ENCODE assay signal across 10 mouse cellular contexts in the genomic region with DNA sequence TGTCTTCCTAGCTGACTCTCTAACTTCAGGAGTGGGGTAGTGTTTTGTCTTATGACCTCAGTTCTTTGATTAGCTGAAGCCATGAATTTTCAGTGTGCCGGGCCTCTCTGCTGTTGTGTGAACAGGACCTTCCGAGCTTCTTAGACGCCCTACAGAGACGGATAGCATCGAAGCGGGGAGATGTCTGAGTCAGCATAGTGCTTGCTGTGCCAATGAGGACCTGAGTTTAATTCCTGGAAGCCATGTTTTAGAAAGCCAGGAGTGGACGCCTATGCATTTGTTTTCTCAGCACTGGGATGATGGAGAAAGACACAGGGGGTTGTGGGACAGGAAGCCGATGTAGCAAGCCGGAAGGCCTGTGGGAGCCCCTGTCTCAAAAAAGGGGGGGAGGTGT.
DNase-seq lines count a peak whose midpoint lies in the region; ATAC-seq and TF ChIP-seq lines count a peak whose summit lies in the region.
"Had no signal": no experiment of that assay in that cellular context is flagged by ENCODE, and none has a peak within 500 bp of the region (broad histone marks: within the 10 kb centered on the region; RNA-seq: fewer than 3 reads in every experiment).

No protein-coding gene starts in this region.

- ATAC-seq in lung, embryonic 14.5 days (ENCODE audit: insufficient read depth), result peak; percentile 25
- no peak for ATAC-seq in forebrain, embryonic 12.5 days (ENCODE audit: low FRiP score)
- ATAC-seq in intestine, embryonic 16.5 days, result no peak
- peak; percentile 8; the same call in 1 of the 2 replicates for ATAC-seq in stomach, embryonic 14.5 days (ENCODE audit: insufficient number of reproducible peaks, insufficient read depth, low FRiP score, low read depth)

- H3K27ac ChIP-seq in lung, embryonic 14.5 days (ENCODE audit: low read depth), result peak overlapping the region; percentile 72
- 0 out of 2 replicates have a peak overlapping the region, but pooled peaks have one; percentile 50 for H3K27ac ChIP-seq in forebrain, embryonic 12.5 days
- peak overlapping the region; percentile 40 for H3K27ac ChIP-seq in intestine, embryonic 16.5 days (ENCODE audit: low read length)
- peak overlapping the region; percentile 85 for H3K27ac ChIP-seq in stomach, embryonic 14.5 days (ENCODE audit: low read length)

- peaks cover 36% of the 10 kb centered on the region for H3K4me1 ChIP-seq in lung, embryonic 14.5 days (ENCODE audit: insufficient read depth)
- H3K4me1 ChIP-seq in forebrain, embryonic 12.5 days, result peaks cover 21% of the 10 kb centered on the region
- peaks cover 12% of the 10 kb centered on the region; the same call in 1 of the 2 replicates for H3K4me1 ChIP-seq in intestine, embryonic 16.5 days (ENCODE audit: control insufficient read depth, insufficient read depth, low read length)
- H3K4me1 ChIP-seq in stomach, embryonic 14.5 days (ENCODE audit: control insufficient read depth, insufficient read depth, low read length), result peaks cover 26% of the 10 kb centered on the region

- H3K9me3 ChIP-seq in lung, embryonic 14.5 days (ENCODE audit: low read depth, low read length), result no peaks in the 10 kb centered on the region
- H3K9me3 ChIP-seq in forebrain, embryonic 12.5 days, result no peaks in the 10 kb centered on the region
- no peaks in the 10 kb centered on the region for H3K9me3 ChIP-seq in intestine, embryonic 16.5 days (ENCODE audit: control insufficient read depth, low read length)
- H3K9me3 ChIP-seq in stomach, embryonic 14.5 days (ENCODE audit: control insufficient read depth, low read depth, low read length), result no peaks in the 10 kb centered on the region

- intact Hi-C loops in left cerebral cortex, postnatal 4 days (cut with DNase I), result no loop called here

- 25% methylated on average over 9 of the region's 9 CpGs for WGBS in lung, embryonic 14.5 days
- WGBS in forebrain, embryonic 12.5 days, result 72% methylated on average over 9 of the region's 9 CpGs
- 64% methylated on average over 9 of the region's 9 CpGs for WGBS in intestine, embryonic 16.5 days
- WGBS in stomach, embryonic 14.5 days, result 59% methylated on average over 9 of the region's 9 CpGs

- H3K9ac ChIP-seq in lung, embryonic 14.5 days, result no peak overlapping the region
- no peak overlapping the region for H3K9ac ChIP-seq in forebrain, embryonic 12.5 days
- H3K9ac ChIP-seq in intestine, embryonic 16.5 days (ENCODE audit: low read depth, low read length), result no peak overlapping the region
- H3K9ac ChIP-seq in stomach, embryonic 14.5 days (replicated peaks; ENCODE audit: low read depth, low read length), result no peak overlapping the region

- H3K27me3 ChIP-seq in lung, embryonic 14.5 days (ENCODE audit: insufficient read depth, low read length), result no peaks in the 10 kb centered on the region
- no peaks in the 10 kb centered on the region for H3K27me3 ChIP-seq in forebrain, embryonic 12.5 days
- no peaks in the 10 kb centered on the region for H3K27me3 ChIP-seq in intestine, embryonic 16.5 days (replicated peaks; ENCODE audit: control insufficient read depth, insufficient read depth, low read length)
- no peaks in the 10 kb centered on the region for H3K27me3 ChIP-seq in stomach, embryonic 14.5 days (ENCODE audit: control insufficient read depth, insufficient read depth, low read length)

- peak overlapping the region; percentile 1; the same call in 1 of the 2 replicates for H3K4me2 ChIP-seq in lung, embryonic 14.5 days
- no peak overlapping the region for H3K4me2 ChIP-seq in forebrain, embryonic 12.5 days
- no peak overlapping the region for H3K4me2 ChIP-seq in intestine, embryonic 16.5 days (ENCODE audit: low read depth, low read length)
- no peak overlapping the region for H3K4me2 ChIP-seq in stomach, embryonic 14.5 days (replicated peaks; ENCODE audit: low read depth, low read length)

- no peaks in the 10 kb centered on the region for H3K36me3 ChIP-seq in lung, embryonic 14.5 days (ENCODE audit: insufficient read depth)
- H3K36me3 ChIP-seq in forebrain, embryonic 12.5 days (replicated peaks), result no peaks in the 10 kb centered on the region
- no peaks in the 10 kb centered on the region for H3K36me3 ChIP-seq in intestine, embryonic 16.5 days (ENCODE audit: control insufficient read depth, insufficient read depth, low read length)
- no peaks in the 10 kb centered on the region for H3K36me3 ChIP-seq in stomach, embryonic 14.5 days (ENCODE audit: control insufficient read depth, insufficient read depth, low read length)

- H3K4me3 ChIP-seq in lung, embryonic 14.5 days (ENCODE audit: low read depth, low read length), result no peak overlapping the region
- no peak overlapping the region for H3K4me3 ChIP-seq in forebrain, embryonic 12.5 days (replicated peaks)
- no peak overlapping the region for H3K4me3 ChIP-seq in intestine, embryonic 16.5 days (ENCODE audit: low read length)
- no peak overlapping the region for H3K4me3 ChIP-seq in stomach, embryonic 14.5 days (ENCODE audit: low read depth, low read length)
- H3K4me3 ChIP-seq: left cerebral cortex, adult 2 months had no signal

- no peak for TF ChIP-seq CTCF in lung, embryonic 14.5 days (IDR thresholded peaks at IDR 0.05; ENCODE audit: low read depth)

- no peak for DNase-seq in lung, embryonic 14.5 days
- DNase-seq in lung, postnatal 25 days (ENCODE audit: low spot score), result no peak
- DNase-seq in left cerebral cortex, postnatal 4 days, result no peak
- DNase-seq in c-Kit-positive CD71-positive TER-119-positive erythroid progenitor cells, embryonic 14.5 days (ENCODE audit: low spot score), result no peak
- DNase-seq: cerebellum, adult 2 months; gastrocnemius, postnatal 10 days had no signal

Comparison
In these comparisons a context has a peak if more than half of its experiments do, and no peak if none do; other contexts are left out.
1. ATAC-seq: peak in lung, embryonic 14.5 days (single experiment) and stomach, embryonic 14.5 days (single experiment); none in forebrain, embryonic 12.5 days (single experiment) and intestine, embryonic 16.5 days (single experiment).
2. Peak in every context shown above with its lines, with median percentiles within 50 percentile points of each other: H3K27ac ChIP-seq.